10 mouse cellular contexts compared by ENCODE assay signal in the genomic region with DNA sequence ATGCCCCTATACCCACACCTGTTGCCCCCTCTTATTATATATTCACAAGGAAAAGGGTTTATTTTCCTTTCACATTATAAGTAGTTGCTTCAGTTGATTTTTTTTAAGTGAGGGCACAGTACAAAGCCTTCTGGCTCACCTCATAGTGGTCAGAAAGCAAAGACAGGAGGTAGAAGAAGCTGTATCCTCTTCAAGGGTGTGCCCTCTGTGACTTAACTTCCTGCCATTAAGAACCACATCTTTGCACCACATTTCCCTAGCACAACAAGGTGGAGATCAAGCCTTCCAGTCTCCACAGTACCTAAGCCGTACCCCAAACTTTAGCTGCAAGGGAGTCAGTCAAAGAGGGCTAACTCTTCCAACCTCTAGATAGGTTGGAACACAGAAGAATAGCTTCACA.
"Had no signal": no experiment of that assay in that cellular context is flagged by ENCODE, and none has a peak within 500 bp of the region (broad histone marks: within the 10 kb centered on the region; RNA-seq: fewer than 3 reads in every experiment).

No protein-coding gene starts in this region.

- H3K4me3 ChIP-seq: kidney, embryonic 15.5 days; left cerebral cortex, adult 2 months; neural tube, embryonic 12.5 days; neural tube, embryonic 15.5 days; stomach, embryonic 15.5 days had no signal

- H3K4me2 ChIP-seq: kidney, embryonic 15.5 days; lung, embryonic 14.5 days; midbrain, embryonic 11.5 days; neural tube, embryonic 12.5 days; neural tube, embryonic 15.5 days; stomach, embryonic 15.5 days had no signal

- H3K4me1 ChIP-seq: kidney, embryonic 15.5 days; neural tube, embryonic 12.5 days; neural tube, embryonic 15.5 days; stomach, embryonic 15.5 days had no signal

- H3K9me3 ChIP-seq: kidney, embryonic 15.5 days; neural tube, embryonic 12.5 days; neural tube, embryonic 15.5 days; stomach, embryonic 15.5 days had no signal

- H3K27ac ChIP-seq: kidney, embryonic 15.5 days; left cerebral cortex, adult 2 months; liver, embryonic 14.5 days; macrophage; neural tube, embryonic 12.5 days; neural tube, embryonic 15.5 days; stomach, embryonic 15.5 days had no signal

- H3K9ac ChIP-seq: kidney, embryonic 15.5 days; liver, embryonic 14.5 days; liver, postnatal 0 days; lung, embryonic 14.5 days; neural tube, embryonic 12.5 days; neural tube, embryonic 15.5 days; stomach, embryonic 15.5 days had no signal

- H3K36me3 ChIP-seq: kidney, embryonic 15.5 days; neural tube, embryonic 12.5 days; neural tube, embryonic 15.5 days; stomach, embryonic 15.5 days had no signal

- H3K27me3 ChIP-seq: kidney, embryonic 15.5 days; neural tube, embryonic 12.5 days; neural tube, embryonic 15.5 days; stomach, embryonic 15.5 days had no signal
